Mouse (Mus musculus): ENCODE data around the gene Ciao2a.

GRCm38 (mm10) chr9:66162995-66163394, 36.6 kb downstream of the Ciao2a start:
- no peak for TF ChIP-seq CTCF (IDR thresholded peaks at IDR 0.05; ENCODE audit: control insufficient read depth, insufficient read depth, insufficient replicate concordance, low read depth, low read length)
- TF ChIP-seq POLR2A (IDR thresholded peaks at IDR 0.05; ENCODE audit: control insufficient read depth, low read depth, low read length) = no peak

Data from testis, adult 2 months (tissue).